ENCODE assay signal across 8 mouse cellular contexts in the genomic region with DNA sequence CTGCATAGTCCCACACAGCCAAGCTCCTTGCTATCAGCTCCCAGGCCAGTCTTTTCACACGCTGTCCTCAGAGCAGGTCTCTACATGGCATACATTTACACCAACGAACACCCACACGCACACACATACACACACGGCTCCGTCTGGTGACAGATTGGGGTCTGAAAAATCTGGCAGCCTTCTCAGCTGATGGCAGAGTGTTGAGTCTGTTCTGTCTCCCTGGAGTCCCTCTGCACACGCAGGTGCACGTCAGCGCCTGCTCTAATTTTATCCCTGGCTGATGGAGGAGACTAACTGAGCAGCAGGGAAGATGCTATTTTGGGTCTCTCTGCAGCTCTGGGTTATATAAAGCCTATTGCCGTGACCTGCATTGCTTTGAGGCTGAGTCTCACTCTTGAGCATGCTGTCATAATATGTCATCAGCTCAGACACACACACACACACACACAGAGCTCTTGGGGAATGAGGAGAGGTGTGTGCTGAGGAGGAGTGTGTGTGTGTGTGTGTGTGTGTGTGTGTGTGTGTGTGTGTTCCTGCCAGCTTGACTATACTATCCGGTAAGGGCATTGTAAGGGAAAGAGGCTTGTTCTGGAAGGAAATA. TPM values are rescaled to one million over a fixed set of nuclear protein-coding genes. Genes with fewer than 3 reads are reported as not detected.
DNase-seq lines count a peak whose midpoint lies in the region; TF ChIP-seq lines count a peak whose summit lies in the region.

No protein-coding gene starts in this region.

- no peak overlapping the region for H3K4me3 ChIP-seq in layer of hippocampus, adult 2 months

- TF ChIP-seq CTCF in layer of hippocampus, adult 2 months (conservative IDR thresholded peaks at IDR 0.05): no peak

- peak; percentile 44 to 77 for DNase-seq in adrenal gland, adult (ENCODE audit: inconsistent age in 2 of 2, low spot score in 1 of 2)
- DNase-seq in adrenal gland, adult 18-20 months (ENCODE audit: low spot score in 2 of 2): no peak
- peak; percentile 93 to 95 for DNase-seq in cerebellum, postnatal 14 days
- peak; percentile 98 for DNase-seq in heart, adult 11 months
- DNase-seq in layer of hippocampus, adult 2 months (ENCODE audit: low spot score in 2 of 2): peak; percentile 84 to 88
- peak; percentile 49 for DNase-seq in naive thymus-derived CD4-positive, alpha-beta T cell, adult 2 months (ENCODE audit: low read depth)
- DNase-seq in kidney, postnatal 4 days: no peak
- no peak for DNase-seq in kidney, adult 11 months

- H3K27ac ChIP-seq in layer of hippocampus, adult 2 months: peak overlapping the region; percentile 28; the same call in 1 of the 2 replicates

RNA-seq across cellular contexts. Expression of a gene that starts 37.6 kb away (rescaled TPM):
- 1 to 10 TPM; 2.9 to 4.3 TPM for total RNA-seq in adrenal gland, adult 18-20 months (2021)
- 10 to 100 TPM in 1 of 2 experiments, 1 to 10 TPM in 1; 8.9 to 13.7 TPM for total RNA-seq in layer of hippocampus, adult 2 months (2021)

Comparison
In these comparisons a context has a peak if more than half of its experiments do, and no peak if none do; other contexts are left out.
1. DNase-seq: peak in adrenal gland, adult (2 of 2), cerebellum, postnatal 14 days (2 of 2), heart, adult 11 months (single experiment), layer of hippocampus, adult 2 months (2 of 2) and naive thymus-derived CD4-positive, alpha-beta T cell, adult 2 months (single experiment); none in adrenal gland, adult 18-20 months (0 of 2), kidney, postnatal 4 days (0 of 2) and kidney, adult 11 months (single experiment).